Mouse (Mus musculus) midbrain, embryonic 10.5 days (tissue): ENCODE measurements around the gene Ptpn4. TPM values are rescaled to one million over a fixed set of nuclear protein-coding genes. Genes with fewer than 3 reads are reported as not detected.

ENCODE experiments used
- DNase-seq: peaks from one replicate; pipeline ENCODE4 v3.0.0-alpha.2; 2017; ENCODE audit warnings: low spot score
- H3K27ac ChIP-seq: fragments of 300-500 bp; sonication (generic); replicated peaks from 2 replicates; pipeline ENCODE4 v1.5.1; 2016; ENCODE audit warnings: mild to moderate bottlenecking
- H3K27me3 ChIP-seq: fragments of 300-500 bp; sonication (generic); 2 replicates; pipeline ENCODE4 v1.6.1; 2016; ENCODE audit warnings: low read depth, mild to moderate bottlenecking; ENCODE audit not compliant: poor library complexity, severe bottlenecking
- H3K36me3 ChIP-seq: fragments of 300-500 bp; sonication (generic); 2 replicates; pipeline ENCODE4 v1.6.1; 2016; ENCODE audit warnings: mild to moderate bottlenecking, moderate library complexity
- H3K4me1 ChIP-seq: fragments of 300-500 bp; sonication (generic); 2 replicates; pipeline ENCODE4 v1.6.1; 2016
- H3K4me3 ChIP-seq: fragments of 300-500 bp; sonication (generic); 2 replicates; pipeline ENCODE4 v1.5.1; 2016; ENCODE audit warnings: mild to moderate bottlenecking, moderate library complexity
- H3K9me3 ChIP-seq: fragments of 300-500 bp; sonication (generic); replicated peaks from 2 replicates; pipeline ENCODE4 v1.6.1; 2016; ENCODE audit warnings: mild to moderate bottlenecking
- WGBS: fragments of 180-500 bp; shearing (Covaris S2); methylation state at CpG from one replicate; pipeline ENCODE4 v1.1.7; 2016; 5-methylcytosine and 5-hydroxymethylcytosine counted together
- polyA plus RNA-seq: library from polyadenylated mRNA; unstranded; fragments of >200 nt; fragmentation: Nextera tagmentation; extraction: Ambion mirVana; gene quantifications from 2 replicates; pipeline ENCODE4 v1.2.1, GENCODE M21; 2016

Ptpn4 gene
- polyA plus RNA-seq, 1 experiment from 2014 or later: 7.3 TPM

DNA sequence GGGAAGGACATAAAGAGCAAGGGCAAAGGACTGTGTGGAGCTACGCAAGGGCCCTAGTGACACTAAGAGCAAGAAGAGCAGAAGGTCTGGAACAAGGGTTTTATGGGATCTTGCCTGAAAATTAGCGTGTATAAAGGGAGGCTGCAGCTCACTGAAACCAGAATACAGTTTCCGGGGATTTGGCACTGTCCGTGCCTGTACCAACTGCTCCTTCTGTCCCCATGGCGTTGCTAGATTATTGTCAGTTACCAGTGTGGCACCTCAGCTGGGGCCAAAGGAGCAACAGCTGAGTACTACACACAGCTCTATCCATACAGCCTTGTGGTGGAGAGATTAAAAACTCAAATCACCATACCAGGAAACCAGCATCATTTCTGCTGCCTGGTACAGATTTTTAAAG, 187.0 kb downstream of the Ptpn4 start:
- peaks cover 23% of the 10 kb centered on the region for H3K4me1 ChIP-seq
- H3K9me3 ChIP-seq: no peaks in the 10 kb centered on the region
- DNase-seq: no peak
- H3K27ac ChIP-seq: no peak overlapping the region
- 0 out of 2 replicates have a peak, but pooled peaks cover 4% of the 10 kb centered on the region for H3K36me3 ChIP-seq
- H3K4me3 ChIP-seq: no peak overlapping the region
- H3K27me3 ChIP-seq: no peaks in the 10 kb centered on the region
- WGBS: 95% methylated on average over 5 of the region's 5 CpGs

DNA sequence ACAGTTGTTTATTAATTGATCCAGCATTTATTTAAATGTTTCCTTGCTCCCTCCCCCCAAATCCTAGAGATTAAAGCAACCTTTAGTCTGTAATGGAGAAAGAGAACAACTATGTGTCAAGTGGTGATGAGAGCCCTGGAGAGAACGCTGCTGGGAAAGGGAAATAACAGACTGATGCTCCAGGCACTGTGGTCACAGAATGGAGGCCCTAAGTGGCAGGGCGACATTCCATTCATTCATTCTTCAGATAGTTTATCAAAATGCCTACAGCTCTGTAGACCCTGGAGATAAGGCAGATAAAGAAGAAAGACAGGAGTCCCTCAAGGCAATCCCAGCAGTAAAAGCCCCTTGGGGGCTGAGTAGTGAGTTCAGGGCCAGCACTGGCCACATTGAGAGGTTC, 187.8 kb downstream of the Ptpn4 start:
- no peak overlapping the region for H3K4me3 ChIP-seq
- 81% methylated on average over 2 of the region's 2 CpGs for WGBS
- no peaks in the 10 kb centered on the region for H3K9me3 ChIP-seq
- DNase-seq: no peak
- peaks cover 23% of the 10 kb centered on the region for H3K4me1 ChIP-seq
- 0 out of 2 replicates have a peak, but pooled peaks cover 4% of the 10 kb centered on the region for H3K36me3 ChIP-seq
- H3K27me3 ChIP-seq: no peaks in the 10 kb centered on the region
- no peak overlapping the region for H3K27ac ChIP-seq

DNA sequence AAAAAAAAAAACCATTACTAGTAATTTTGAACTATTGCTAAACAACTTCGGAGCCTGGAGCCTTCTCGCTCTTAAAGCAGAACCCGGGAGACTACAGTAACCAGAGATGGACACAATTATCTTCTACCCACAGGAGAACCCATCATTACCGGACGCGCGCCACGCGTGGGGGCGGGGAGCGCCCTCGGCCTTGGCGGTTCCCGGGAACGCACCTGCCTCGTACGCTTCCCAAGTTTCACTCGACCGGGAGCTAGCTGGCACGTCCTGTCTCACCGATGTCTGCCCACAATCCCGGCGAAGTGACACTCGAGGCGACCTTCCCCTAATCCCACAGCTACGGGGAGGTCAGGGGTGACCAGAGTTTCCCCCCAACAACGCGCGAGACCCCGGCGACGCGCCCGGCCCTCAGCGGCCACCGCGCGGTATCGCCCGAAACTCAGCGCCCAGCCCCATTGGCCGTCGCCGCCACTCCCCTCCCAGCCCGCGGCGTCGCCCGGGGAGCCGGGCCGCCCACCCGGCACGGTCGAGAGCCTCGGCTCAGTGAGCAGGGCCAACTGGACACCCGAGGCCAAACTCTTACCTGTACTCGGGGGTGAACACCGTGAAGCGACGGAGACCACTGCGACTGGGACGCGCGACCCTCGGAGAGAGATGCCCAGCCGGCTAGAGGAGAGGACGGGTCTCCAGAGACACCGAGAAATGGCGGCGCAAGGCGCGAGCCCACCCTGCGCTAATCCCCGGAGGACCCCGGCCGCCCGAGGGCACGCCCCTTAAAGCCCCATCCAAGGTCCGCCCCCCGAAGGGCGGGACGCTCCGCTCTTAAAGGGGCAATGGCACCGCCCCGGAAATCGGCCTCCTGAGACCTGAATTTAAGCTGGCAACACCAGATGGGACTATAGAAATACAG, 189.0 kb downstream of the Ptpn4 start, which contains the start of gene Epb41l5:
TSS of gene Epb41l5 (minus strand) at position 796 of the 907 bp plus-strand sequence.
- no peaks in the 10 kb centered on the region for H3K9me3 ChIP-seq
- H3K4me3 ChIP-seq: peak within 1 kb of the TSS; percentile 77
- H3K27ac ChIP-seq: peak within 1 kb of the TSS; percentile 97
- no peaks in the 10 kb centered on the region for H3K27me3 ChIP-seq
- under 1% methylated on average over 86 of the region's 86 CpGs for WGBS
- peaks cover 27% of the 10 kb centered on the region for H3K4me1 ChIP-seq
- 0 out of 2 replicates have a peak, but pooled peaks cover 4% of the 10 kb centered on the region for H3K36me3 ChIP-seq
- DNase-seq: peak; percentile 93

DNA sequence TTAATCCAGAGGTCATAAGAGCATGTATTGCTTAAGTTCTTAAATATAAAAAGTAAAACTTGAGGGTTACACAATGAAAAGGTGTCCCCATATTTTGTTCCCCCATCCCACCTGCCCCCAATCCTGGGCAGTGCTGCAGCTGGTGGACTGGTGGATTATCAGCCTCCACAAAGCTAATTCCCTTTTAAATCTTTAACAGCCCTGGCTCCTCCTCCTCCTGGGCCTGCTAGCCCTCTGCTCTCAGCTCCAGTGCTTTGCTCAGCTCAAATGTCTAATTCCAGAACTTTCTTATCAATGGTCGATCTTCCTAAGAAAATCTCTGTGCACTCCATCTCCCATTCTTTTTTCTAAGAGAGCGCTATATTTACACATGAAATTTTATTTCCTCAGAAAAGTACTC, 191.1 kb downstream of the Ptpn4 start:
- Histone ChIP-seq H3K4me3 (peak overlapping the region; percentile 26; the same call in 1 of the 2 replicates), H3K27me3 (no peaks in the 10 kb centered on the region), H3K36me3 (peaks cover 6% of the 10 kb centered on the region; the same call in 1 of the 2 replicates), H3K27ac (no peak overlapping the region), H3K4me1 (peaks cover 40% of the 10 kb centered on the region), H3K9me3 (no peaks in the 10 kb centered on the region)
- WGBS: 72% methylated on average over 2 of the region's 2 CpGs
- DNase-seq: no peak

DNA sequence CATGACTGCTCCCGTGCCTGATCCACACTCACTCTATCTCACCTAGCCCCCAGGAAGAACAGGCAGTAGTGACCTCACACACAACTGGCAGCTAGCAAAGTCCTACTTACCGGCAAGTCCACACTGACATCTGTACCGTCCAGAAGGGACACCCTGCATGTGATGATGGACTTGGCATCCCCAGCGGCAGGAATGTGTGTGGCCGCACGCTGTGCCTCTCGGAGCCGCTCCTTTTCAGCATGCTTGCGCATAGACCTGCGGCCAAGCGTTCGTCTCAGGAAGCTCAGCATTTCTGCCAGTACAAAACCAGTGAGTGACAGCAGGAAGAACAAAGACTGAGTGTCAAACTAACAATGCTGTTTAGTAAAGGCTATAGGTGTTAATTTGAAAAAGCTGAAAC, 195.0 kb downstream of the Ptpn4 start:
- peak; percentile 54 for DNase-seq
- no peaks in the 10 kb centered on the region for H3K27me3 ChIP-seq
- H3K9me3 ChIP-seq: no peaks in the 10 kb centered on the region
- peaks cover 31% of the 10 kb centered on the region for H3K4me1 ChIP-seq
- peaks cover 16% of the 10 kb centered on the region for H3K36me3 ChIP-seq
- peak overlapping the region; percentile 23; the same call in 1 of the 2 replicates for H3K27ac ChIP-seq
- H3K4me3 ChIP-seq: no peak overlapping the region
- WGBS: 57% methylated on average over 12 of the region's 12 CpGs

DNA sequence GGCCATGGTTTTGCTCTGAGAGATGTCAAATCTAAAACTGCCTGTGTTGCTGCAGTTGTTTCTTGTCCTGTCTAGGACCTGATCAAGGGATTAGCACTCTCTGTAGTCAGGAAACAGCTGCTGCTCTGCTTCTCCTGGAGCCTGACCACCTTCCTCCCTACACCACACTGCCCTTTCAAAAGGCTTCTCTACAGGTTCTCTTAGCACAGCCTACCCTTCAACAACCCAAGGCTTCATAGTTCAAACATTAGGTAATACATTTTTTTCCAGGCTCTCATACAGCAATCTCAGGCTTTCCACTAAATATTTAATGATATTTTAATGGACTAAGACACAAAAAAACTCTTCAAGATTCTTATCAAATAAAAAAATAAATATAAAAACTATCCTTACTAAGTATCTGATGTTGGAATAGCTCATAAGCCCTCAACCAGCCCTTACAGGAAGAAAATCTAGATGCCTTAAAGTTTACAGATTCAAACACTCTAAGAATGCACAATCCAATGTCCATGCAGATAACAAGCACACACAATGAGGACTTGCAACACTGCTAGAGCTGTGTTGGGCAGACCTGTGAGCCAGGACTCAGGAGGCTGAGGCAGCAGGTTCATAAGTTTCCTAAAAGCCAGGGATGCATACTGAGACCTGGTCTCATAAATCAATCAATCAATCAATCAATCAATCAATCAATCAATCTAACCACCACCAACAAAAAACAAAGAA, 196.2 kb downstream of the Ptpn4 start:
- no peak overlapping the region for H3K4me3 ChIP-seq
- DNase-seq: no peak
- no peaks in the 10 kb centered on the region for H3K27me3 ChIP-seq
- peaks cover 20% of the 10 kb centered on the region for H3K4me1 ChIP-seq
- H3K27ac ChIP-seq: no peak overlapping the region
- peaks cover 26% of the 10 kb centered on the region for H3K36me3 ChIP-seq
- no peaks in the 10 kb centered on the region for H3K9me3 ChIP-seq

DNA sequence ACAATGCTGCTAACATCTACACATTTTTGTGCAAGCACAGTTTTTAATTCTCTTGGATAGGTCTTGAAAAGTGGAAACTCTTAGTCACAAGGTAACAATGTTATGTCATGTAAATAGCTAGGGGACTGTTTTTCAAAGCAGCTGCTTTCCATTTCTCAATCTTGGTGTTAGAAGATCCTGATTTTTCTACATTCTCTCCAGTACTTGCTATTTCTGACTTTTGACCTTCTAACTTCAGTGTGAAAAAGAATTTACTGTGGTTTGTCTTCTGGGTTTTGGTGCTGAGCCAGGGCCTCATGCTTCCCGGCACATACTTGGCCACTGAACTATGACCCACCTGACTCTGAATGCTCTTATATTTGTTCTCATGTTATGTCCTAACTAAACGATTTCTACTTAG, 197.4 kb downstream of the Ptpn4 start:
- Histone ChIP-seq H3K4me3 (no peak overlapping the region), H3K36me3 (peaks cover 32% of the 10 kb centered on the region), H3K27ac (no peak overlapping the region), H3K4me1 (peaks cover 19% of the 10 kb centered on the region), H3K9me3 (no peaks in the 10 kb centered on the region), H3K27me3 (no peaks in the 10 kb centered on the region)
- 94% methylated on average over 2 of the region's 2 CpGs for WGBS
- DNase-seq: no peak

DNA sequence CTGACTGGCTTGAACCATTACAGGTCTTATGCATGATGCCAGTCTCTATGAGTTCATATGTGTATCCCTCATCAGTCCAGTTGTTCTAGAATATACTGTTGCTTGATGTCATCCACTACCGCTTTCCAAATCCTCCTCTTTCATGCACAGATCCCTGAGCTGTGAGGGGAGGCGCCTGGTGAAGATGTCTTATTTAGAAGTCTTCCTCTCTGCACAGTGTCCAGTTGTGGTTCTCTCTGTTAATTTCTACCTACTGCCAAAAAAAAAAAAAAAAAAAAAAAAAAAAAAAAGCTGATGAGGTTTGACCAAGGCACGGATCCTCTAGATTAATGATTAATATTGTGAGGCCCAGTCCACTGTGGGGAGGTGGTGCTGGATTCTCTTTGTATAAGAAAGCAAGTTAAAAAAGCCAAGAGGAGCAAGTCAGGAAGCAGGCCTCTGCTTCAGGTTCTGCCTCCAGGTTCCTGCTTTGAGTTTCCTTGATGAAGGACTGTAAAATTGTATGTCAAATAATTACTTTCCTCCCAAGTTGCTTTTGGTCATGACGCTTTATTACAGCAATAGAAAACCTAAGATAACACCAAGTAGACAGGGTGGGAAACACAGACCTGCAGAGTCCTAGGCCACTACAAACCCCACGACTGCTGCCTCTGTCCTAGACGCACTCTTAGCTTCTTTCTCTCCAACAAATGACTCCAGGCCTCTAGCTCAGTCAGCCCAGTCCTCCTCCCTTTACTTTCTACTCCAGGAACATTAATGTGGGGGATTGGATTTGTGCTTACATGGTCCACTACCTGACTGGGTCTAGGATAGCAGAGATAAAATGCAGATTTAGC, 200.0 kb downstream of the Ptpn4 start:
- H3K36me3 ChIP-seq: peaks cover 45% of the 10 kb centered on the region
- no peak overlapping the region for H3K4me3 ChIP-seq
- no peak for DNase-seq
- H3K27me3 ChIP-seq: no peaks in the 10 kb centered on the region
- peaks cover 15% of the 10 kb centered on the region for H3K4me1 ChIP-seq
- WGBS: 93% methylated on average over 6 of the region's 6 CpGs
- no peak overlapping the region for H3K27ac ChIP-seq
- H3K9me3 ChIP-seq: no peaks in the 10 kb centered on the region

DNA sequence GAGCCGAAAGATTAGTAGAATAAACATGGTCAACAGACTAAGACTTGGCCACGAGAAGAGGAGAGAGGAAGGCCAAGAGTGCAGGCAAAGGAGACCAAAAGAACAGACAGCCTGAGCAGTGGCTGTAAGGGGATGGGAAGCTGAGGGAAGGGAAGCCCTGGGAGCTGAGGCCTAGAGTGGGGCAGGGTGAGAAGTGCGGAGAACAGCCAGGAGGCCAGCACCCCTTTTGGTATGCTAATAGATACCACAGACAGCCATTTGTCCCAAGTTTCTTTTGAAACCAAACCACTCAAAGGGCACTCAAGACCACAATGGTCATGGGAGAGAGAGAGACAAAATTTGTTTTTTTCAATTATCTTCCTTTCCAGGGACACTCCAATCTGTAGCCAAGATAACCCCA, 202.7 kb downstream of the Ptpn4 start:
- Histone ChIP-seq H3K4me1 (peaks cover 10% of the 10 kb centered on the region), H3K27me3 (no peaks in the 10 kb centered on the region), H3K36me3 (peaks cover 57% of the 10 kb centered on the region), H3K9me3 (no peaks in the 10 kb centered on the region), H3K4me3 (no peak overlapping the region), H3K27ac (peak overlapping the region; percentile 49; the same call in 1 of the 2 replicates)
- no peak for DNase-seq
- WGBS: 46% methylated on average over 3 of the region's 3 CpGs

DNA sequence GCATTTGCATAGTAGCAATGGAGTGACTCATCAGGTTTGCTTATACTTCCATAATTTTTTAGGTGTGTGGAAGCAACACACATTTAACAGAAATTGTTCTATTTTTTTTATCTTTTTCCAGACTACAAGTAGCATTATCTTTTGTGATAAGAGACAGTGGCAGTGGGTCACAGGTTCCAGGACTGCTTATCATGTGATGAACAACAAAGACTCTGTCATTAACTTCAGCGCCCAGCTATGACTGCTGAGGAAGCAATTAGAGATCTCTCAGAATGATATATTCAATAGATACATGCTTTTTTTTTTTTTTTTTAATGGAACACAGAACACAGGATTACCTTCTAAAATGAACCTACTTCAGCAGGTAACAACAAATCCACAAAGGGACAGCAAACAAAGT, 207.0 kb downstream of the Ptpn4 start:
- no peak overlapping the region for H3K4me3 ChIP-seq
- H3K4me1 ChIP-seq: peaks cover 17% of the 10 kb centered on the region
- H3K27me3 ChIP-seq: no peaks in the 10 kb centered on the region
- no peak overlapping the region for H3K27ac ChIP-seq
- 97% methylated on average over 1 of the region's 1 CpGs for WGBS
- no peaks in the 10 kb centered on the region for H3K9me3 ChIP-seq
- no peak for DNase-seq
- H3K36me3 ChIP-seq: peaks cover 53% of the 10 kb centered on the region

DNA sequence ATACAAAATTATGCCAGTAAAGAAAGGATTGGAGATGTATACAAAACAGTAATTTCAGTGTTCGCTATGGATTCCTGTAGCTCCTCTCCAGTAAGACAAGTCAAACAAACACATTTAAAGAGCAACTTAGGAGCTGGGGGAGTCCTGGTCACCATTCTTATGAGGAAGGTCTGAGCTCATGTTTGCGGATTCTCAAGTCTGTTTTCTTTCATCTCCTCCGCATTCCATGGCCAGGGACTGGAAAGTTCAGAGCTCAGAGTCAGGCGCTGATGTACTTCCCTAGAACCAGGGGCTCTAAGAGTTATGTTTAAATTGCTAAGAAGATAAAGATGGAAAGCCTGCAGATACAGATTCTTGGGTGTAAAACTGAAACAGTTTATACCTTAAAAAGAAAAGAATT, 210.6 kb downstream of the Ptpn4 start:
- no peaks in the 10 kb centered on the region for H3K27me3 ChIP-seq
- no peaks in the 10 kb centered on the region for H3K9me3 ChIP-seq
- no peak overlapping the region for H3K4me3 ChIP-seq
- WGBS: 80% methylated on average over 4 of the region's 4 CpGs
- DNase-seq: no peak
- H3K36me3 ChIP-seq: peaks cover 41% of the 10 kb centered on the region
- H3K27ac ChIP-seq: no peak overlapping the region
- H3K4me1 ChIP-seq: peaks cover 14% of the 10 kb centered on the region

DNA sequence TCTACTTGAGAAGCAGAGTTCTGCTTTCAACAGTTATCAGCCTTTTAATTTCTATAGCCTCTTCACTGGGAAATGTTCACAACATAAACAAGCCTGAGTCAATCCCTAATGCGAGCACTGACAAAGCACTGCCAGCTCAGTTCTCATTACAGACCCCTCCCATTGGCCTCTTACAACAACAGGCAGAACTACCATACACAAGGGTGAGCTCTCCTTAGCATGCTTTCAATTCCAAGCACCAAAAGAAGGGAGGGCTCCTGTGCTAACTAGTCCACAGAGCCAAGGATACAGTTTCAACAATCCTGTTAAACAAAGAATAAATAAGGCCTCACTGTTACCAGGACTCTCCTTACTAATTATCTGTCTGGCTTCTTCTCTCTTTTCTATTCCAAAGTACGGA, 213.0 kb downstream of the Ptpn4 start:
- Histone ChIP-seq H3K9me3 (no peaks in the 10 kb centered on the region), H3K27me3 (no peaks in the 10 kb centered on the region), H3K4me3 (no peak overlapping the region), H3K4me1 (peaks cover 13% of the 10 kb centered on the region), H3K36me3 (peaks cover 48% of the 10 kb centered on the region), H3K27ac (no peak overlapping the region)
- DNase-seq: no peak
- 47% methylated on average over 2 of the region's 2 CpGs for WGBS
